Mouse (Mus musculus): ENCODE measurements around the gene Muc1. TPM values are rescaled to one million over a fixed set of nuclear protein-coding genes. Genes with fewer than 3 reads are reported as not detected.

The Muc1 gene
- total RNA-seq, 1 experiment from 2014 or later: 1.7 TPM

- peak; percentile 66 to 70 for ATAC-seq (replicated peaks in 1 of 2; ENCODE audit: insufficient read depth in 1 of 2, low FRiP score in 2 of 2, low TSS enrichment in 1 of 2, low read depth in 1 of 2, poor library complexity in 2 of 2, severe bottlenecking in 2 of 2)
Observed at GRCm38 (mm10) chr3:89246261-89247100, 17.6 kb downstream of the Muc1 start, which contains the start of gene Trim46. Gene Trim46, minus strand, starts transcription at chr3:89246309.

GRCm38 (mm10) chr3:89247466-89247865 lies 18.6 kb downstream of the Muc1 start:
- ATAC-seq (replicated peaks in 1 of 2; ENCODE audit: insufficient read depth in 1 of 2, low FRiP score in 2 of 2, low TSS enrichment in 1 of 2, low read depth in 1 of 2, poor library complexity in 2 of 2, severe bottlenecking in 2 of 2): no peak

GRCm38 (mm10) chr3:89250435-89251040 lies 21.7 kb downstream of the Muc1 start:
- ATAC-seq (replicated peaks in 1 of 2; ENCODE audit: insufficient read depth in 1 of 2, low FRiP score in 2 of 2, low TSS enrichment in 1 of 2, low read depth in 1 of 2, poor library complexity in 2 of 2, severe bottlenecking in 2 of 2): peak; percentile 8 to 29; a peak in 1 of 4 replicates

- ATAC-seq (replicated peaks in 1 of 2; ENCODE audit: insufficient read depth in 1 of 2, low FRiP score in 2 of 2, low TSS enrichment in 1 of 2, low read depth in 1 of 2, poor library complexity in 2 of 2, severe bottlenecking in 2 of 2): peak; percentile 87 to 89
Observed at GRCm38 (mm10) chr3:89251365-89251895, 22.6 kb downstream of the Muc1 start.

- no peak for ATAC-seq (replicated peaks in 1 of 2; ENCODE audit: insufficient read depth in 1 of 2, low FRiP score in 2 of 2, low TSS enrichment in 1 of 2, low read depth in 1 of 2, poor library complexity in 2 of 2, severe bottlenecking in 2 of 2)
Observed at GRCm38 (mm10) chr3:89254994-89255393, 26.1 kb downstream of the Muc1 start.

GRCm38 (mm10) chr3:89256177-89256576 lies 27.3 kb downstream of the Muc1 start:
- ATAC-seq (replicated peaks in 1 of 2; ENCODE audit: insufficient read depth in 1 of 2, low FRiP score in 2 of 2, low TSS enrichment in 1 of 2, low read depth in 1 of 2, poor library complexity in 2 of 2, severe bottlenecking in 2 of 2): no peak

- no peak for ATAC-seq (replicated peaks in 1 of 2; ENCODE audit: insufficient read depth in 1 of 2, low FRiP score in 2 of 2, low TSS enrichment in 1 of 2, low read depth in 1 of 2, poor library complexity in 2 of 2, severe bottlenecking in 2 of 2)
Observed at GRCm38 (mm10) chr3:89259076-89259475, 30.2 kb downstream of the Muc1 start, which contains the start of gene Dpm3. Gene Dpm3, plus strand, starts transcription at chr3:89259358.

GRCm38 (mm10) chr3:89260211-89260610 lies 31.4 kb downstream of the Muc1 start:
- ATAC-seq (replicated peaks in 1 of 2; ENCODE audit: insufficient read depth in 1 of 2, low FRiP score in 2 of 2, low TSS enrichment in 1 of 2, low read depth in 1 of 2, poor library complexity in 2 of 2, severe bottlenecking in 2 of 2): no peak

GRCm38 (mm10) chr3:89262417-89262816 lies 33.6 kb downstream of the Muc1 start:
- ATAC-seq (replicated peaks in 1 of 2; ENCODE audit: insufficient read depth in 1 of 2, low FRiP score in 2 of 2, low TSS enrichment in 1 of 2, low read depth in 1 of 2, poor library complexity in 2 of 2, severe bottlenecking in 2 of 2): no peak

- ATAC-seq (replicated peaks in 1 of 2; ENCODE audit: insufficient read depth in 1 of 2, low FRiP score in 2 of 2, low TSS enrichment in 1 of 2, low read depth in 1 of 2, poor library complexity in 2 of 2, severe bottlenecking in 2 of 2): peak; percentile 81 to 85
Observed at GRCm38 (mm10) chr3:89266439-89266893, 37.6 kb downstream of the Muc1 start.

GRCm38 (mm10) chr3:89268916-89269315 lies 40.1 kb downstream of the Muc1 start:
- ATAC-seq (replicated peaks in 1 of 2; ENCODE audit: insufficient read depth in 1 of 2, low FRiP score in 2 of 2, low TSS enrichment in 1 of 2, low read depth in 1 of 2, poor library complexity in 2 of 2, severe bottlenecking in 2 of 2): no peak

- peak; percentile 58 to 80 for ATAC-seq (replicated peaks in 1 of 2; ENCODE audit: insufficient read depth in 1 of 2, low FRiP score in 2 of 2, low TSS enrichment in 1 of 2, low read depth in 1 of 2, poor library complexity in 2 of 2, severe bottlenecking in 2 of 2)
Observed at GRCm38 (mm10) chr3:89270051-89270755, 41.3 kb downstream of the Muc1 start, which contains the start of gene Slc50a1. Gene Slc50a1, minus strand, starts transcription at chr3:89270570.

GRCm38 (mm10) chr3:89270891-89271290 lies 42.0 kb downstream of the Muc1 start:
- no peak for ATAC-seq (replicated peaks in 1 of 2; ENCODE audit: insufficient read depth in 1 of 2, low FRiP score in 2 of 2, low TSS enrichment in 1 of 2, low read depth in 1 of 2, poor library complexity in 2 of 2, severe bottlenecking in 2 of 2)

- ATAC-seq (replicated peaks in 1 of 2; ENCODE audit: insufficient read depth in 1 of 2, low FRiP score in 2 of 2, low TSS enrichment in 1 of 2, low read depth in 1 of 2, poor library complexity in 2 of 2, severe bottlenecking in 2 of 2): no peak
Observed at GRCm38 (mm10) chr3:89271760-89272159, 42.9 kb downstream of the Muc1 start.

- ATAC-seq (replicated peaks in 1 of 2; ENCODE audit: insufficient read depth in 1 of 2, low FRiP score in 2 of 2, low TSS enrichment in 1 of 2, low read depth in 1 of 2, poor library complexity in 2 of 2, severe bottlenecking in 2 of 2): no peak
Observed at GRCm38 (mm10) chr3:89276061-89276460, 47.2 kb downstream of the Muc1 start.

- ATAC-seq (replicated peaks in 1 of 2; ENCODE audit: insufficient read depth in 1 of 2, low FRiP score in 2 of 2, low TSS enrichment in 1 of 2, low read depth in 1 of 2, poor library complexity in 2 of 2, severe bottlenecking in 2 of 2): no peak
Observed at GRCm38 (mm10) chr3:89277281-89278021, 48.6 kb downstream of the Muc1 start.

- ATAC-seq (replicated peaks in 1 of 2; ENCODE audit: insufficient read depth in 1 of 2, low FRiP score in 2 of 2, low TSS enrichment in 1 of 2, low read depth in 1 of 2, poor library complexity in 2 of 2, severe bottlenecking in 2 of 2): no peak
Observed at GRCm38 (mm10) chr3:89278107-89278506, 49.2 kb downstream of the Muc1 start.
